Mouse (Mus musculus) lung, adult 10 weeks (tissue): ENCODE data around the gene Hbb-bh1. TPM values are rescaled to one million over a fixed set of nuclear protein-coding genes. Genes with fewer than 3 reads are reported as not detected.

Experiments used
- polyA plus RNA-seq: library from polyadenylated mRNA; stranded (reverse); fragments of 350-450 nt; fragmentation: Illumina TruSeq; extraction: RNeasy Lipid Tissue Mini Kit (QIAGEN cat#74804); gene quantifications from one replicate; pipeline ENCODE4 v1.2.3, GENCODE M21; 2014; ENCODE audit warnings: low read depth, low replicate concordance; ENCODE audit not compliant: insufficient read depth

Hbb-bh1 gene
- not detected for polyA plus RNA-seq

DNA sequence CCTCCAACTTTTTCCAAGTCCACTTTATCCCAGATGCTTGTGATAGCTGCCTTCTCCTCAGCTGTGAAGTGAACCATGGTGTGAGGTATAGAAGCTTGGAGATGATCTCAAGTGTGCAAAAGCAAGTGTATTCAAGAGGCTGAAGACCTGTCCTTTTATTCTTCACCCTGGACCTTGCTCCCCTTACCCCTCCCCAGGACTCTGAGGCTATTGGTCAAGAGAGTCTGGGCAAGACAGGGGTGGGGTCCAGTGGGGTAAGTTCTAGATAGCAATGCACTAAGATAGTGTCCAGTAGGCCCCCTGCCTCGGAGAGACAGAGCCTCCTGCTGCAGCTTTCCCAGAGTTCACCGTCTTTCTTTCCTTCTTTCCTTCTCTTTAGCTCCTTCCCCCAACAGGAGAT, at the start of gene Hbb-bh1:
Hbb-bh1 (minus strand) TSS at position 131 of the 400 bp plus-strand sequence.

DNA sequence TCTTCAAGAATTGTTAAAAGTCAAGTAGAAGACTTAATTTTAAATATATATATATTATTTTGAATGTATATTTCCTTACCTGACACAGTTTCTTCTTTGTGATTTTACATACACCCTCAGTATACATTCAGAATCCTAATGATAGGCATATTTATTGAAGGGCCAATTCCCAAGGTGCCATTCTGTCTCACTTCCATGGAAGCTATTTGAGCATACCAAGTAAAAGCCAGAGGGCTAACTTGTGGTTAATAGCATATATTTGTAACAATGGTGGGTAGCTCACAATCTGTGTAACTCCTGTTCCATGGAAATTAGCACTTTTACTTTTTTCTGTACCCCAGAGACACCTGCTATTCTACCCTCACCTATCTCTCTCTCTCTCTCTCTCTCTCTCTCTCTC, 43.2 kb upstream of the Hbb-bh1 start, which contains the start of gene Olfr66:
Olfr66 (minus strand) TSS at position 101 of the 400 bp plus-strand sequence.

DNA sequence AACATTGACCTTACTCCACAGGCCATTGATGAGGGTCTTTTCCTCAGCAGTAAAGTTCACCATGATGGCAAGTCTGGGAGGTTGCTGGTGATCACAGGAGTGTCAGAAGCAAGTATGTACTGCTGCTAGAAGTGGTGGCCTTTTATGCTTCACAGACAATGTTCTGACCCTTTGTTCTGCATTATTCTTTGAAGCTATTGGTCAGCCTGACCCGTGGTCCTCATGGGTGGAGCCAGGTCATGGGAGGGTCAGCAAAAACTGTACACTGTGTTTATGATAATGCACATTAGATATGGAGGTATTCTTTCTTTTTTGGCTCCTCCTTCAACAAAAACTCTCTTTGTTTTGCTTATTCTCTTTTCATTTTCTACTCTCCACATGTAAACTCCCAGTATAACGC, 10.1 kb upstream of the Hbb-bh1 start, which contains the start of gene Hbb-y:
Hbb-y (minus strand) TSS at position 127 of the 400 bp plus-strand sequence.

DNA sequence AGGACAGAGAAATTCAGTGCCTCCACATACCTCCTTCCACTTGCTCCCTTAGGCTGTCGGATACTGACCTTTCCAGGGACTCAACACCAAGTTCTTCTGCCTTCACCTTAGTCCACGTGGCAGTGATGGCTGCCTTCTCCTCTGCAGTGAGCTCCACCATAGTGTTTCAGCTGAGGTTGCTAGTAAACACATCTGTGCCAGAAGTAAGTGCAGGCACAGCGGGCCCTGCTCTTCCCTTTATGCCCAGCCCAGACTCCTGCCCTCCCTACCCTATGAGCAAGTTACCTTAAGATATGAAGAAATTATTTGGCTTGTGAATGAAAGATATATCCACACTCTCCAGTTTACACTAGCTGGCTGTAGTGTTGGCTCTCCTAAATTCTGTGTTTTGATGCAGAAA, 2.7 kb downstream of the Hbb-bh1 start, which contains the start of gene Hbb-bh2:
Hbb-bh2 (minus strand) TSS at position 253 of the 400 bp plus-strand sequence.

DNA sequence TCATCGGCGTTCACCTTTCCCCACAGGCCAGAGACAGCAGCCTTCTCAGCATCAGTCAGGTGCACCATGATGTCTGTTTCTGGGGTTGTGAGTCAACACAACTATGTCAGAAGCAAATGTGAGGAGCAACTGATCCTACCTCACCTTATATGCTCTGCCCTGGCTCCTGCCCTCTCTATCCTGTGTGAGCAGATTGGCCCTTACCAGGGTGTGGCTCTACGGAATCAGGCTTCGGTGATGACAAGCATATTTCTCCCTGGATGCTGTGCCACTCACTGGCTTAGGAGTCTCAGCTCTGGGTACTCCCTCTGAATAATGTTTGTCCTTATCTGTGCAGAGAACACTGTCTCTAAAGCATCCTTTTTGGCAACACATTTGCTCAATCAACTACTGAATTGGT, 15.2 kb downstream of the Hbb-bh1 start, which contains the start of gene Hbb-bs:
Hbb-bs (minus strand) TSS at position 289 of the 400 bp plus-strand sequence.

DNA sequence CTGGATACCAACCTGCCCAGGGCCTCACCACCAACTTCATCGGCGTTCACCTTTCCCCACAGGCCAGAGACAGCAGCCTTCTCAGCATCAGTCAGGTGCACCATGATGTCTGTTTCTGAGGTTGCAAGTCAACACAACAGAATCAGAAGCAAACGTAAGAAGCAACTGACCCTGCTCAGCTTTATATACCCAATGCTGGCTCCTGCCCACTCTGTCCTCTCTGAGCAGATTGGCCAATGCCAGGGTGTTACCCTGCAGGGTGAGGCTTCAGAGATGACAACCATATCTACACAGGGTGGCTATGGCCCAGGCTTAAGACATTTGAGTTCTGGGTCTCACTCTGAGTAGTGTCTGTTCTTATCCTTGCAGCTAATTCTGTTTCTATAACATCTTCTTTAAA, 29.2 kb downstream of the Hbb-bh1 start, which contains the start of gene Hbb-bt:
Hbb-bt (minus strand) TSS at position 231 of the 400 bp plus-strand sequence.

DNA sequence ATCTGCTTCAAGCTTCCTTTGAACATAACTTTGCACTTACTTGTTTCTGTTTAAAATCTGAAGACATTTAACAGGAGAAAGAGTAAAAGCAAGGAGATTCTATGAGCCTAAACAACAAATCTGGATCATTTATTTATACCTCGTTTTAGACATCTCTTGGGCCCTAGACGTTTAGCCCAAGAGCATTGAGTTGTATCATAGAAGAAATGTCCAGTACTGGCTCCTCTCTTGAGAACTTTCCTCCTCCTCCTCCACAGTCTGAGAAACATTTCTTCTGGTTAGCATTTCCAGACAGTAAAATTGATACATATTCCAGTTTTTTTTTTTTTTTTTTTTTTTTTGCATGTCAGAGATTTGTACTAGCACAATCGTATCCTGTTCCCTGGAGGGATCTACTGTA, 51.2 kb downstream of the Hbb-bh1 start, which contains the start of gene Olfr67:
Olfr67 (minus strand) TSS at position 101 of the 400 bp plus-strand sequence.

Other genes with a start within 250 kb of the Hbb-bh1 start
- gene Olfr619, start 242.6 kb downstream of the Hbb-bh1 start, polyA plus RNA-seq: not detected
- gene Olfr620, start 230.6 kb downstream of the Hbb-bh1 start, polyA plus RNA-seq: not detected
- not detected for gene Olfr622, start 200.5 kb downstream of the Hbb-bh1 start, polyA plus RNA-seq
- not detected for gene Olfr623, start 179.5 kb downstream of the Hbb-bh1 start, polyA plus RNA-seq
- 0.04 TPM for gene Olfr624, start 172.0 kb downstream of the Hbb-bh1 start, polyA plus RNA-seq
- gene Olfr625-ps1, start 160.4 kb downstream of the Hbb-bh1 start, polyA plus RNA-seq: not detected
- not detected for gene Olfr243, start 128.5 kb downstream of the Hbb-bh1 start, polyA plus RNA-seq
- gene Olfr628, start 112.8 kb downstream of the Hbb-bh1 start, polyA plus RNA-seq: not detected
- gene Olfr629, start 98.2 kb downstream of the Hbb-bh1 start, polyA plus RNA-seq: not detected
- not detected for gene Olfr630, start 85.8 kb downstream of the Hbb-bh1 start, polyA plus RNA-seq
- not detected for gene Olfr69, start 71.6 kb downstream of the Hbb-bh1 start, polyA plus RNA-seq
- gene Olfr68, start 63.5 kb downstream of the Hbb-bh1 start, polyA plus RNA-seq: not detected
- not detected for gene Olfr67, start 51.3 kb downstream of the Hbb-bh1 start, polyA plus RNA-seq
- 3,244 TPM for gene Hbb-bt, start 29.2 kb downstream of the Hbb-bh1 start, polyA plus RNA-seq
- 22,942 TPM for gene Hbb-bs, start 15.1 kb downstream of the Hbb-bh1 start, polyA plus RNA-seq
- gene Hbb-bh2, start 2.6 kb downstream of the Hbb-bh1 start, polyA plus RNA-seq: not detected
- gene Hbb-y, start 10.1 kb upstream of the Hbb-bh1 start, polyA plus RNA-seq: not detected
- gene Olfr66, start 43.1 kb upstream of the Hbb-bh1 start, polyA plus RNA-seq: not detected
- gene Olfr64, start 51.3 kb upstream of the Hbb-bh1 start, polyA plus RNA-seq: not detected
- gene Olfr65, start 60.3 kb upstream of the Hbb-bh1 start, polyA plus RNA-seq: not detected
- not detected for gene Olfr631, start 85.7 kb upstream of the Hbb-bh1 start, polyA plus RNA-seq
- not detected for gene Olfr632, start 91.2 kb upstream of the Hbb-bh1 start, polyA plus RNA-seq
- not detected for gene Olfr633, start 101.3 kb upstream of the Hbb-bh1 start, polyA plus RNA-seq
- not detected for gene Olfr635, start 128.0 kb upstream of the Hbb-bh1 start, polyA plus RNA-seq
- not detected for gene Olfr638, start 155.6 kb upstream of the Hbb-bh1 start, polyA plus RNA-seq
- gene Olfr639, start 174.1 kb upstream of the Hbb-bh1 start, polyA plus RNA-seq: not detected
- gene Olfr640, start 182.4 kb upstream of the Hbb-bh1 start, polyA plus RNA-seq: not detected
- gene Olfr641, start 192.3 kb upstream of the Hbb-bh1 start, polyA plus RNA-seq: not detected
- not detected for gene Olfr642, start 209.5 kb upstream of the Hbb-bh1 start, polyA plus RNA-seq
- not detected for gene 4930516K23Rik, start 218.3 kb upstream of the Hbb-bh1 start, polyA plus RNA-seq
- not detected for gene Olfr644, start 228.7 kb upstream of the Hbb-bh1 start, polyA plus RNA-seq
- gene Olfr645, start 242.3 kb upstream of the Hbb-bh1 start, polyA plus RNA-seq: not detected